Mouse (Mus musculus): ENCODE data around the gene Prpf31. TPM values are rescaled to one million over a fixed set of nuclear protein-coding genes. Genes with fewer than 3 reads are reported as not detected.
"Not testable (repeated sequence)": the region's sequence is repeated elsewhere in the genome, so short reads cannot be mapped to it uniquely, and the experiment has no call there.

Gene Prpf31
- 10 to 100 TPM; 20.9 to 21.7 TPM for total RNA-seq (2021)
- long read RNA-seq, experiment 1, transcript Prpf31-205 (3 exons, 827 nt), result minor isoform, 5 of 20 reads
- long read RNA-seq, experiment 1, transcript Prpf31-201 (14 exons, 3,144 nt), result major isoform, 9 of 20 reads
- long read RNA-seq, experiment 1, partial matches to known transcripts, result 3 of 20 reads
- long read RNA-seq, experiment 1, other reads (novel, unspliced or antisense), result 2 of 20 reads
- long read RNA-seq, experiment 2, transcript Prpf31-201 (14 exons, 3,144 nt), result major isoform, 19 of 35 reads
- long read RNA-seq, experiment 2, transcript Prpf31-205 (3 exons, 827 nt), result minor isoform, 8 of 35 reads
- long read RNA-seq, experiment 2, partial matches to known transcripts, result 5 of 35 reads
- long read RNA-seq, experiment 2, other reads (novel, unspliced or antisense), result 3 of 35 reads

DNA sequence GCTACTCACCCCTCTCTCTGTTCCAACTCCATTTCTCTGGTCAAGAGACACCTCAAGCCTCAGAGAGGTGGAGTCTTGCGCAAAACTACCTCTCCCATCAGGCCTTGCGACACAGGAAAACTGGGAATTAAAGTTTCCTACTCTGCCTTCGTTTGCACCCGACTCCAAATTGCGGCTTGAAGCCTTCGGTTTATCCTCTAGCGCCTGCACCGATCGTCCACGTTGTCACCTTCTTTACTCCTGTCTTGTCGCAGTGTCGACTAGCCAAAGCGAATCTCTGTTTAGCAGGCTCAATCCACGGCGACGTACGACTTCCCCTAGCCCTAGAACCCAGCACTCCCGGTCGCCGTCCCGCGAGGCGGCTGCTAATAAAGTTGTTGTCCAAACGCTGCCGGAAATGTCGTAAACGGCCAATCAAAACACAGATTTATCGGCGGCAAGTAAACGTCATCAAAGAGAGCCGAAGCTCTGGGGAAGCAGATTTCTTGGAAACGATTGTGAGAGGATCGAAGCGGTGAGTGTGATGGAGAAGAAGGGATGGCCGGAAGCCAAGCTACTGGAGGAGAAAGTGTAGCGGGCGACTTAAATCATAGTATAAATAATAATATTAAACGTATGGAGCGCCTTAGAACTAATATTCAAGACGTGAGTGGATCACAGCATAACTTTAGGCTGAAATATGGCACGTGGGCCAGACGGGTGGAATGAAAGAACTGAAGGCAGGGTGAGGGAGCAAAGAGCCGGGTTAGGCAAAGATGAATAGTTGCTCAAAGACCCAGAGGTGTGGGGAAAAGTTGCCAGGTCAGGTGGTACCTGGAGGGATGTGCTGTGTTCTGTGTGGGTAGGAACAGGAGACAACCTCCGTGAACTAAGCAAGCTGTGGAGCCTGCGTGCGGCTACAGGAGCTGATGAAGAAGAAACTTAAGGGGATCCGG, at the start of gene Prpf31, which contains the start of gene Tfpt:
Prpf31 (plus strand) TSS at position 443 of the 935 bp plus-strand sequence.
Tfpt (minus strand) TSS at position 387 of the 935 bp plus-strand sequence.
- DNase-seq, result peak; percentile 82 to 91
- intact Hi-C loops (cut with DNase I), result loop anchor here (1.0 to 10.0 kb wide), 4 partner anchors 13 to 505 kb away; partner anchors contain the start of genes Leng8, Ndufa3 and Rps9

DNA sequence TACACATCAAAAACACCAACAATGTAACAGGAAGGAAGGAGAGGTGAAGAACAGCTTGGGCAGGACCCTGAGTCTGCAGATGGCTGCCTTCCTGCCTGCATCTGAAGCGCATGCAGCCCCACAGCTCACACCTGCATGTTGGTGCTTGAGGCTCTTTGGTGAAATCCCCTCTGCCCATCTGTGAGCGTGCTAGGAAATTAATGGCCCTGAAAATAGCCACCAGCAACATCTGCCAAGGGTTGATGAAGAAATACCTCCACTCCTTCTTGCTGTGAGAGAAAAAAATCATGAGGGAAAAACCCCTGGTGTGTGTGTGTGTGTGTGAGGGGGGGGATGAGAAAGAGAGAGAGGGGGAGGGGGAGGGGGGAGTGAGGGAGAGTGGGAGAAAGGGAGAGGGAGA, 49.8 kb upstream of the Prpf31 start:
- DNase-seq, result no peak
- intact Hi-C loops (cut with DNase I), result no loop called here

DNA sequence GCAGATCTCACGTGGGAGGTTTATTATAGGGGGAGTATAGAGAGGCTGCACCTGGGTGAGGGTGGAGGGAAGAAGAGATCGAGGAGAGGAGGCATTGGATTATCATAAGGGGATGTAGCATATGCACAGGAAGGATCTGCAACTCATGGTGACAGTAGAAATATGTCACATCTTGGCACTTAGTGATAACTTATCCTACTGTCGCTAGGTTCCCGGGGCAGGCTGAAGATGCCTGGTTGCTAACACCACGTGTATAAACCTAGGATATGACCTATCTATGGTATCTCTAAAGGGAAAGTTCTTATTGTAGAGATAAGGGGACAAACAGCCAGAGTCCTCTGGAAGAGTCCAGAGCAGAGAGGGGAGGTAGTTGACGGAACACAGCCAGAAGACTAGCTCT, 44.0 kb upstream of the Prpf31 start:
- intact Hi-C loops (cut with DNase I), result no loop called here
- no peak for DNase-seq

- DNase-seq, result no peak
- intact Hi-C loops (cut with DNase I), result no loop called here
These were observed 43.5 kb upstream of the Prpf31 start for GRCm38 (mm10) chr7:3586255-3586654.

- intact Hi-C loops (cut with DNase I), result no loop called here
These were observed 42.5 kb upstream of the Prpf31 start for GRCm38 (mm10) chr7:3587292-3587691.

GRCm38 (mm10) chr7:3590550-3590949, 39.2 kb upstream of the Prpf31 start:
- intact Hi-C loops (cut with DNase I), result no loop called here
- DNase-seq, result no peak

More at GRCm38 (mm10) chr7:3587292-3587691, 42.5 kb upstream of the Prpf31 start:
- DNase-seq, result no peak

GRCm38 (mm10) chr7:3591534-3591933, 38.3 kb upstream of the Prpf31 start:
- no peak for DNase-seq
- intact Hi-C loops (cut with DNase I), result no loop called here

DNA sequence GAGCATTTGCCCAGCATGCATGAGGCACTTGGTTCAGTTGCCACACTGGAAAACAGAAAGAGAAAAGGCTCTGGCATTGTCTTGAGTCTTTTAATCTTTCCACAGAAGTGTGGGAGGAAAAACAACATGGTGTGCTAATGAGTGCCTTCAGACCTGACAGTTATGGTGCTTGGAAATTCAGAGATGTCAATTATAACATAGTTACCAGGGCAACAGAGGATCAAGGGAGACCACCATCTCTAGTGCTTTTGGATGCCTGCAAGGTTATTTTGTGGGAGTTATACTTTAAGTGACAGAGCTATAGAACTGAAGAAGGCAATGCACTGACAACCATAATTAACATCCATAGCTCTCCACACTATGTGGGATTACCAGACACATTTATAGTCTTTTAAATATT, 35.9 kb upstream of the Prpf31 start:
- intact Hi-C loops (cut with DNase I), result no loop called here
- DNase-seq, result no peak

GRCm38 (mm10) chr7:3594686-3595085, 35.1 kb upstream of the Prpf31 start:
- intact Hi-C loops (cut with DNase I), result no loop called here
- DNase-seq, result no peak

DNA sequence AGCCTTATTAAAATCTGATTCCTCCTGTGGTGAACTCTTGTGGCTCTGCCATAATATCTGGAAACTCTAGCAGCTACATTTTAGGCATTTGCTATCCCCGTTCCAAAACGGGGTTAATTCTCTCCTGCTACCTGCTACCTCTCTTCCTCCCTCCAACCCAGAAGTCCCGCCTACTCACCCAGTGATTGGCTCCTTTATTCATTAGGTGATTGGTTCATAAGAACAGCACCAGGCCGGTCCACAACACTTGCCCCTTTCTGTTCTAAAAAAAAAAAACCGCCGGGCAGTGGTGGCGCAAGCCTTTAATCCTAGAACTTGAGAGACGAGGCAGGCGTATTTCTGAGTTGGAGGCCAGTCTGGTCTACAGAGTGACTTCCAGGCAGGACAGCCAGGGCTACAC, 34.6 kb upstream of the Prpf31 start:
- intact Hi-C loops (cut with DNase I), result no loop called here
- no peak for DNase-seq

GRCm38 (mm10) chr7:3597755-3598154, 32.0 kb upstream of the Prpf31 start:
- DNase-seq; intact Hi-C loops (cut with DNase I): not testable (repeated sequence)

- peak in 1 of 2 experiments; percentile 19 for DNase-seq
- intact Hi-C loops (cut with DNase I), result no loop called here
These were observed 28.7 kb upstream of the Prpf31 start for GRCm38 (mm10) chr7:3601119-3601518.

- no peak for DNase-seq
- intact Hi-C loops (cut with DNase I), result no loop called here
These were observed 23.0 kb upstream of the Prpf31 start for GRCm38 (mm10) chr7:3606798-3607197.

DNA sequence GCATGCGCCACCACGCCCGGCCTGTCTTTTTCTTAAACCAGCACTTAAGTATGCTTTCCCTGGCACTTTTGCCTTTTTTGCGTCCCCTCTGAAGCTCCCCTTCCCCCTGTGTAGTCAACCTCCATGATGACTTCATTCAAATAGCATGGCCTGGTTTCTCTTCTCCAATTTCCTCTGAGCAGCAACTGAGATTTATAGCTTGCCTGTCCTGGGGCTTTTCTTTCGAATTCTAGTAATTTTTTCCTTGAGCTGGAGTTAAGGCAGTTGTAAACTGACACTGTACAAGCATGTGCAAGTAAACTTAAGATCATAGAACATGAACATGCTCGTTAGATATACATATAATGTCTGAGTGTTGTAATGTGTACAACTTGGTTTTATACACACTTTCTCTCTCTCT, 22.4 kb upstream of the Prpf31 start:
- DNase-seq, result no peak
- intact Hi-C loops (cut with DNase I), result no loop called here

DNA sequence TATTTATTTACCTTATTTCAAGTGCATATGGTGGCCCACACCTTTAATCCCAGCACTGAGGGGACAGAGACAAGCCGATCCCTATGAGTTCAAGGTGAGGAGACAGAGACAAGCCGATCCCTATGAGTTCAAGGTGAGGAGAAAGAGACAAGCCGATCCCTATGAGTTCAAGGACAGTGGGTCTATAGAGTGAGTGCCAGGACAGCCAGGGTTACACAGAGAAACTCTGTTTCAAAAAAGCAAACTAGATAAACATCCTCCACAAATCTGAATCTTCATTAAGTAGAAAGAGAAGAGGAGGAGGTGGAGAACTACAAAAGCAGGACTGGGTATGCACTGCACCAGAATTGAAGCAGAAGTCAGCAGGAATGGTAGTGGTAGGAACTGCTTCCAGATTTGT, 21.1 kb upstream of the Prpf31 start:
- no peak for DNase-seq
- intact Hi-C loops (cut with DNase I), result no loop called here

DNA sequence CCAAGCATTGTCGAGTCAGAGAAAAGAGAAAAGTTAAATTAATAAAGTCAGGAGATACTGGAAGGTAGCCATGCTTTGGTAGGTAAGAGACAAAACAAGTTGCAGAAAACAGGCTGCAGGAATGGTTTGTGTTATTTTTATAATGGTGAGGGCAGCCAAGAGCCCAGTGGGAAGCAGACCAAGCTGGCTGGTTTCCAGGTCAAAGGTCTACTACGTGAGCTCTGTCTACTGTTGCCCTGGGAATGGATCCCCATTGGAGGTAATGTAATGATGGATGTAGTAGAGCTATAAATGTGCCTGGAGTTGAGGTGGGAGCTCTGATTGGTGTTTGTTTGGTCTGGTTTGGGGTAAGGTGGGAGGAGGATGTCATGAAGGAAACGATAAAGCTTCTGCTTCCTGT, 20.7 kb upstream of the Prpf31 start:
- intact Hi-C loops (cut with DNase I), result no loop called here
- DNase-seq, result peak in 1 of 2 experiments; percentile 21

DNA sequence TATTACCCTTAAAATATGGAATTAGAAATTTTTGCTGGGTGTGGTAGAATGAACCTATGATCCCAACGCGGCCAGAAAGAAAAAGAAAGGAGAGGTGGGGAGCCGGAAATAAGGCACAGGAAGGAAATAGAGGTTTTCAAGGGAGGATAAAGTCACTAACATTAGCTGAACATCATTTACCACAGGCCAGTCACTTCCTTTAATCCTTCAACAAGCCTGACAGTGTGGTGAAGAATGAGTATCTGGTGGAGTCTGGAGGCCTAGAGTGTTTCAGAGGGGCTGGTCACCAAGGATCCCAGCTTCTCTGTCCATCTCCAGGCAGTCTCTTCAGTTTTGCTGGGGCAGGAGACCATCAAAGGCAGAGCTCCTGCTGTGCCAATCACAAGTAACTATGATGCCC, 19.3 kb upstream of the Prpf31 start:
- DNase-seq, result no peak
- intact Hi-C loops (cut with DNase I), result no loop called here

DNA sequence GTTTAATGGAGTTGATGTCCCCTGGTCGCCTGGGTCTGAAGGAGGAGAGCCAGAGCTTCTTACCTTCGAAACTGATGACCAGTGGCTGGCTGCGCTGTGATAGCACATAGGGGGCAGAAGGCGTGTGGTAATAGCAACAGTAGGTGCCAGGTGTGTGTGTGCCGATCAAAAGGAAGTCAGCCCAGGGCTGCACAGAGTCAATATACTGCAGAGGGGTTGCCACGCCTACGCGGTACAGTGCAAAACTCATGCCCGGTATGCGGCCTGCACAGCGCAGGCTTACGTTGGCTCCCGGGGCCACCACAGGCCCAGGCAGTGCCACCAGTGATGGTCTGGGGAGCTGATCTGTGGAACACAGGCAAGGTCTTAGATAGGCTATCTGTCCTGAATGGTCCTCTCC, 18.8 kb upstream of the Prpf31 start:
- intact Hi-C loops (cut with DNase I), result no loop called here
- no peak for DNase-seq

- intact Hi-C loops (cut with DNase I), result no loop called here
- no peak for DNase-seq
These were observed 15.8 kb upstream of the Prpf31 start for GRCm38 (mm10) chr7:3614021-3614420.

- DNase-seq, result no peak
- intact Hi-C loops (cut with DNase I), result no loop called here
These were observed 13.8 kb upstream of the Prpf31 start, which contains the start of gene Oscar for GRCm38 (mm10) chr7:3616057-3616388. Oscar (minus strand) TSS chr7:3616157.
